Mouse (Mus musculus) hindbrain, embryonic 10.5 days (tissue): ENCODE measurements around the gene Foxn3. TPM values are rescaled to one million over a fixed set of nuclear protein-coding genes. Genes with fewer than 3 reads are reported as not detected.

Experiments used
- DNase-seq: peaks from one replicate; pipeline ENCODE4 v3.0.0-alpha.2; 2017; ENCODE audit warnings: low spot score
- H3K27ac ChIP-seq: fragments of 300-500 bp; sonication (generic); 2 replicates; pipeline ENCODE4 v1.5.1; 2016; ENCODE audit warnings: mild to moderate bottlenecking, moderate library complexity
- H3K27me3 ChIP-seq: fragments of 300-500 bp; sonication (generic); 2 replicates; pipeline ENCODE4 v1.6.1; 2016; ENCODE audit warnings: mild to moderate bottlenecking; ENCODE audit not compliant: poor library complexity, insufficient read depth, severe bottlenecking
- H3K36me3 ChIP-seq: fragments of 300-500 bp; sonication (generic); 2 replicates; pipeline ENCODE4 v1.6.1; 2016; ENCODE audit warnings: mild to moderate bottlenecking, moderate library complexity
- H3K4me1 ChIP-seq: fragments of 300-500 bp; sonication (generic); replicated peaks from 2 replicates; pipeline ENCODE4 v1.6.1; 2016; ENCODE audit warnings: mild to moderate bottlenecking
- H3K4me3 ChIP-seq: fragments of 300-500 bp; sonication (generic); 2 replicates; pipeline ENCODE4 v1.5.1; 2016; ENCODE audit warnings: mild to moderate bottlenecking, moderate library complexity
- H3K9me3 ChIP-seq: fragments of 300-500 bp; sonication (generic); 2 replicates; pipeline ENCODE4 v1.6.1; 2016; ENCODE audit warnings: mild to moderate bottlenecking, moderate library complexity
- WGBS: fragments of 180-500 bp; shearing (Covaris S2); methylation state at CpG from one replicate; pipeline ENCODE4 v1.1.7; 2016; 5-methylcytosine and 5-hydroxymethylcytosine counted together
- polyA plus RNA-seq: library from polyadenylated mRNA; unstranded; fragments of >200 nt; fragmentation: Nextera tagmentation; extraction: Ambion mirVana; gene quantifications from 2 replicates; pipeline ENCODE4 v1.2.1, GENCODE M21; 2016

The Foxn3 gene
- polyA plus RNA-seq, 1 experiment from 2014 or later, result 56.3 TPM

- 85% methylated on average over 4 of the region's 4 CpGs for WGBS
- Histone ChIP-seq H3K4me3 (no peak overlapping the region), H3K9me3 (no peaks in the 10 kb centered on the region), H3K36me3 (no peaks in the 10 kb centered on the region), H3K4me1 (no peaks in the 10 kb centered on the region), H3K27me3 (no peaks in the 10 kb centered on the region), H3K27ac (no peak overlapping the region)
- DNase-seq, result no peak
Measured at GRCm38 (mm10) chr12:99440953-99441352, 122.4 kb downstream of the Foxn3 start.

DNA sequence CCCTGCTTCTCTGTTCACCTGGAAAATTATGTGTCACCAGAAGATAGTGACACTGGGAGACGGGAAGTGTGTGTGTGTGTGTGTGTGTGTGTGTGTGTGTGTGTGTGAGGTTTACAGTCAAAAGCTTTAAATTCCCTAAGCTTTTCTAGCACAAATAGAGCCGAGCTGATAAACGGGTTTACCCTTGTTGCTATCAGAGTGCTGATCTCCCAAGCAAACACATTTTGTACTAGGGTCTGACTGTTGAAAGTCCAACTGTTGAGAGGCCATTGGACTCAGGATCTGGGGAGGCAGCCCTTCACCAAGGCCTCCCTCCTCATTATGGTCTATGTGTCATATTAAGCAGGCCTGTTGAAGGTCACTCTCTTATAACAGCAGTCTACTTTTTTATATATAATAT is 123.4 kb downstream of the Foxn3 start:
- WGBS, result 84% methylated on average over 3 of the region's 3 CpGs
- Histone ChIP-seq H3K36me3 (no peaks in the 10 kb centered on the region), H3K4me1 (no peaks in the 10 kb centered on the region), H3K9me3 (no peaks in the 10 kb centered on the region), H3K27me3 (no peaks in the 10 kb centered on the region), H3K27ac (no peak overlapping the region), H3K4me3 (no peak overlapping the region)
- no peak for DNase-seq

DNA sequence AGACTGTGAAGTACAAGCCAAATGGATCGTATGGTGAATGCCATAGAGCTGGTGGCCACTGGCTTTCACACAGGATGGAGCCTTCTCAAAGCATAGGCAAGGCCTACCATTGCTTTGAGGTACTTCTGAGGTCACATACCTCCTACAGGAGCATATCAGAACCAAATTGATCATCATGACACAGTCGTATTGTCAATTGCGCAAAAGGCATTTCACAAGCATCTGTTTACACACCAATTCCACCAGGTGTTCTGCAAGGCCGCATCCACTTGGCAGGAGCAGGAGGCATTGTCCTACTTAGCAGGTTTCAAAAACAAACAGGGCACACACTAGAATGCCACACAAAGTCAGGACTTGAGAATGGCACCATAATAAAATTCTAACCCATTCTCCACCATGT is 128.2 kb downstream of the Foxn3 start:
- H3K27ac ChIP-seq, result no peak overlapping the region
- no peaks in the 10 kb centered on the region for H3K4me1 ChIP-seq
- DNase-seq, result no peak
- no peaks in the 10 kb centered on the region for H3K36me3 ChIP-seq
- WGBS, result 94% methylated on average over 4 of the region's 4 CpGs
- no peaks in the 10 kb centered on the region for H3K9me3 ChIP-seq
- H3K27me3 ChIP-seq, result no peaks in the 10 kb centered on the region
- H3K4me3 ChIP-seq, result no peak overlapping the region

DNA sequence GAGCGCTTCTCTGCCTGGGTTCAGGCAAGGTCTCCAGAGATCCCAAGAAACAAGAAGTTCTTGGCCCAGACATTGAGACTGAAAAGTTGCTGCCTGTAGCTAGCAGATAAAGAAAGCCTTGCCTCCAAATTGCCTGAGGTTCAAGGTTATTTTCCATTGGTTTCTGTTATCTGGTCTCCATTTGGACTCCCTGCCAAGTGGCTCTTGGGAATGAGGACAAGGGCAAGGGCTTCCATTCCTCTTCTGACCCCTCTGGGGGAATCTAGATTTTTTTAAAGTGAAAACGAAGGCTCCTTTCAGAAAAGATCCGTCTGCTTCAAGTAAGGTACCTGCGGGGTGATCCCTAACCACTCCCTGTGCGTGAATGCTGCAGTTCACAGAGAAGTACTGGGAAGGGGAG is 130.0 kb downstream of the Foxn3 start:
- H3K4me3 ChIP-seq, result no peak overlapping the region
- 84% methylated on average over 5 of the region's 5 CpGs for WGBS

GRCm38 (mm10) chr12:99431541-99431940 is 131.8 kb downstream of the Foxn3 start:
- WGBS, result 88% methylated on average over 6 of the region's 6 CpGs
- Histone ChIP-seq H3K27me3 (no peaks in the 10 kb centered on the region), H3K36me3 (no peaks in the 10 kb centered on the region), H3K4me3 (no peak overlapping the region), H3K9me3 (no peaks in the 10 kb centered on the region), H3K27ac (no peak overlapping the region), H3K4me1 (no peaks in the 10 kb centered on the region)
- DNase-seq, result no peak

More for the DNA sequence above, 130.0 kb downstream of the Foxn3 start:
- Histone ChIP-seq H3K4me1 (no peaks in the 10 kb centered on the region), H3K9me3 (no peaks in the 10 kb centered on the region), H3K27me3 (no peaks in the 10 kb centered on the region), H3K36me3 (no peaks in the 10 kb centered on the region), H3K27ac (no peak overlapping the region)
- DNase-seq, result no peak

DNA sequence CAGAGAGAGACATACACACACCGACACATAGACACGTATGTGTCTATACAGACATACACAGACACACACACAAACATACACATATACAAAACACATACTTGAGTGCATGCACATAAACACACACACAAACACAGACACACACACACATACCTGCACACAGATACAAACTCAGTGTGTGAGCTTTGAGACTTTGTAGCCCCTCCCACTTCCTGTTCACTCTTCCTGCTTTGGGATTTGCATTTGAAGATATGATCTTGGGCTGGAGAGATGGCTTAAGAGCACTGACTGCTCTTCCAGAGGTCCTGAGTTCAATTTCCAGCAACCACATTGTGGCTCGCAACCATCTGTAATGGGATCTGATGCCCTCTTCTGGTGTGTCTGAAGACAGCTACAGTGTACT is 132.4 kb downstream of the Foxn3 start:
- Histone ChIP-seq H3K27me3 (no peaks in the 10 kb centered on the region), H3K4me1 (no peaks in the 10 kb centered on the region), H3K4me3 (no peak overlapping the region), H3K36me3 (no peaks in the 10 kb centered on the region), H3K27ac (no peak overlapping the region), H3K9me3 (no peaks in the 10 kb centered on the region)
- DNase-seq, result no peak
- WGBS, result 97% methylated on average over 3 of the region's 3 CpGs

GRCm38 (mm10) chr12:99429101-99429500 is 134.3 kb downstream of the Foxn3 start:
- no peak overlapping the region for H3K4me3 ChIP-seq
- no peak overlapping the region for H3K27ac ChIP-seq
- no peak for DNase-seq
- H3K4me1 ChIP-seq, result no peaks in the 10 kb centered on the region
- WGBS, result 94% methylated on average over 3 of the region's 3 CpGs
- no peaks in the 10 kb centered on the region for H3K27me3 ChIP-seq
- H3K36me3 ChIP-seq, result no peaks in the 10 kb centered on the region
- H3K9me3 ChIP-seq, result no peaks in the 10 kb centered on the region

DNA sequence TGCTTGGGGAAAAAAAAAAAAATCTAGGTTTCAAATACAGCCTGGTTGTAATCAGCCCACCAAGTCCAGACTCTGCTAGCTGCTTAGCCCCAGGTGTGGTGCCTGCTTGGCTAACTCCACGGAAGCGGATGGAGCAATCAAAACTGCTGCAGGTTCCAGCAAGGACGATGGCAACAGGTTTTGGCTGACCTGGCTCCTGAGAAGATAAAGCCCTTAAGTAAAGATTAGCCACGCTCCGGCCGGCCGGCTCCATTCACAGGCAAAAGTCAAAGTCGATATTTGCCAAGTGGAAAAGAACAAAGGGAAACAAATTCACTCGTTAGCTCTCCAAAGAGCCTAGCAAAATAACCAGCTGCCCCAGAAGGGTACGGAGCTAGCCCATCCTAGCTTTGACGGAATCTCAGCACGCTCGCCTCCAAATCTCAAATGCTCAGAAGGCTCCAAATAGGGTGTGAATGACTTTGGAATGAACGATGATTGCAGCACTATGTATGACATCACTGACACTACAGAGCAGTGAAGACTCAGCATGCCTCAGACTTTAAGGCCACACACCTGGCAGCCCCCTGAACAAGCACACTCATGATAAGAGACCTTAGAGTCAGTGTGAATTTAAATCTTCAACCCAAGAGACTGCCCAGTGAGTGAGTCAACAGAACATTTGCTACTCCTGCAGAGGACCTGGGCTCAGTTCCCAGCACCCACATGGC is 137.0 kb downstream of the Foxn3 start:
- no peaks in the 10 kb centered on the region for H3K27me3 ChIP-seq
- no peaks in the 10 kb centered on the region for H3K36me3 ChIP-seq
- no peak overlapping the region for H3K27ac ChIP-seq
- no peak for DNase-seq
- H3K9me3 ChIP-seq, result no peaks in the 10 kb centered on the region
- no peak overlapping the region for H3K4me3 ChIP-seq
- H3K4me1 ChIP-seq, result no peaks in the 10 kb centered on the region
- 73% methylated on average over 14 of the region's 14 CpGs for WGBS

DNA sequence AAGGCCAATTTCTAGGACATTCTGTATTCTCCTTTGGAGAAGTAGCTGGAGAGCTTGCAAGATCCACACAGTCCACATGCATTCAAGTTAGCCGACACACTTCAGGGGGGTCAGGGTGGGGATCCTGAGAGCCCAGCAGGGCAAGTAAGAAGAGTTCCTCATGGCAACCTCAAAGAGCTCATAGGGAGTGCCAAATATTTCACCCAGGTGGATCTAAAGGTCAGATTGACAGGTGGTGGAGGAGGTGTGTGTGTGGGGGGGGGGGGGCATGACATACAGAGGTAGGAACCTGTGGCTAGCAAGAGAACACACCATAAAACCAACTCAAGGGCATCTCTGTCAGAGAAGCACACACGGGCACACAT is 144.0 kb downstream of the Foxn3 start:
- Histone ChIP-seq H3K4me1 (peaks cover 6% of the 10 kb centered on the region), H3K36me3 (no peaks in the 10 kb centered on the region), H3K4me3 (no peak overlapping the region), H3K9me3 (no peaks in the 10 kb centered on the region), H3K27ac (no peak overlapping the region), H3K27me3 (no peaks in the 10 kb centered on the region)
- no peak for DNase-seq
- WGBS, result 89% methylated on average over 2 of the region's 2 CpGs

- no peaks in the 10 kb centered on the region for H3K9me3 ChIP-seq
- H3K36me3 ChIP-seq, result no peaks in the 10 kb centered on the region
- H3K4me3 ChIP-seq, result no peak overlapping the region
- 80% methylated on average over 7 of the region's 7 CpGs for WGBS
- H3K4me1 ChIP-seq, result peaks cover 13% of the 10 kb centered on the region
- no peaks in the 10 kb centered on the region for H3K27me3 ChIP-seq
- no peak for DNase-seq
- H3K27ac ChIP-seq, result no peak overlapping the region
Measured at GRCm38 (mm10) chr12:99418476-99419395, 144.6 kb downstream of the Foxn3 start.

DNA sequence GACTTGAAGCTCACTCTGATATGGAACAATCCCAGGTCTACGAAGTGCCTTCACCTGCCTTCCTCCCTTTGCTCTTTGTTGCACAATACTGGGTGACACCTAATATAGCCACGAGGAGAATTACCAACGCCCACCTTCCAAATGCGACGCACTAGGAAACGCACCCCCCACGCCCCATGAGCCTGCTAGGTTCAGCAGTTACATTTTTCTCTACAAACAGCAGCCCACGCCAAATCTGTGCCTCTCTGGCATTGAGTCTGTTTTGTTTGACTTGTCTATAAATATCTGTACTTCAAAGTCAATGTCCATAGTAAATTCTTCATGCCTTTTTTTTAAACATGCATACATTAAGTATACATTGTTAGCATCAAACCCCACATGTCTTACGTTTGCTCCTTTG is 145.5 kb downstream of the Foxn3 start:
- Histone ChIP-seq H3K27ac (no peak overlapping the region), H3K4me1 (peaks cover 16% of the 10 kb centered on the region), H3K27me3 (no peaks in the 10 kb centered on the region), H3K4me3 (no peak overlapping the region), H3K9me3 (no peaks in the 10 kb centered on the region), H3K36me3 (no peaks in the 10 kb centered on the region)
- no peak for DNase-seq
- WGBS, result 91% methylated on average over 9 of the region's 9 CpGs

GRCm38 (mm10) chr12:99415538-99415937 is 147.8 kb downstream of the Foxn3 start:
- H3K9me3 ChIP-seq, result no peaks in the 10 kb centered on the region
- no peak overlapping the region for H3K27ac ChIP-seq
- no peak for DNase-seq
- no peak overlapping the region for H3K4me3 ChIP-seq
- no peaks in the 10 kb centered on the region for H3K36me3 ChIP-seq
- H3K27me3 ChIP-seq, result no peaks in the 10 kb centered on the region
- peaks cover 22% of the 10 kb centered on the region for H3K4me1 ChIP-seq
- 48% methylated on average over 5 of the region's 5 CpGs for WGBS

DNA sequence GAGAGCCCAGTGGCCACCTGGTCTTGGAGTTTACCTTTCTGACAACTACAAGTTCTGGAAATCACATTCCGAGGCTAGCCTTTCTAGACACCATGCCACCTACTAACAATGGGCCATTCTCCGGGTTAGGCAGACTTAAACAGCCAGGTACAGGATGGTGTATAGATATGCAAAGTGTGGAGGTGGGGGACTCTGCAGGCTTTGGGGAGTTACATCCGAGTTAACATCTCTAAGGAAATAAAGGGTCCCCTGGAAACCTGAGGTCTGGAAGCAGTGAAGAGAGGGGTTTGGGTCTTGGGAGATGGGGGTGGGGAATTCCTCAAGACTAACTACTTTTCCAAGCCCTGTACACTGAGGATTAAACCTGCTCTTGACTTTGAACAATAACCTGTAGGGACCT is 150.9 kb downstream of the Foxn3 start:
- Histone ChIP-seq H3K4me1 (peaks cover 22% of the 10 kb centered on the region), H3K4me3 (no peak overlapping the region), H3K27me3 (no peaks in the 10 kb centered on the region), H3K27ac (no peak overlapping the region), H3K36me3 (peaks cover 6% of the 10 kb centered on the region; the same call in 1 of the 2 replicates), H3K9me3 (no peaks in the 10 kb centered on the region)
- no peak for DNase-seq
- WGBS, result 29% methylated on average over 3 of the region's 3 CpGs
